Mouse (Mus musculus) spleen, adult 2 months (tissue): ENCODE results near the gene Tm9sf1.

ENCODE experiments used
- CTCF ChIP-seq: fragments of 200-500 bp; IDR thresholded peaks from 2 replicates; pipeline ENCODE4 v1.5.1; 2011; ENCODE audit warnings: mild to moderate bottlenecking, inconsistent platforms; ENCODE audit not compliant: insufficient read depth, insufficient read length, insufficient replicate concordance; ENCODE audit errors: extremely low read depth
- POLR2A ChIP-seq: fragments of 200-500 bp; IDR thresholded peaks from 2 replicates; pipeline ENCODE4 v1.6.1; 2011; ENCODE audit warnings: low read depth, low read length, inconsistent platforms

DNA sequence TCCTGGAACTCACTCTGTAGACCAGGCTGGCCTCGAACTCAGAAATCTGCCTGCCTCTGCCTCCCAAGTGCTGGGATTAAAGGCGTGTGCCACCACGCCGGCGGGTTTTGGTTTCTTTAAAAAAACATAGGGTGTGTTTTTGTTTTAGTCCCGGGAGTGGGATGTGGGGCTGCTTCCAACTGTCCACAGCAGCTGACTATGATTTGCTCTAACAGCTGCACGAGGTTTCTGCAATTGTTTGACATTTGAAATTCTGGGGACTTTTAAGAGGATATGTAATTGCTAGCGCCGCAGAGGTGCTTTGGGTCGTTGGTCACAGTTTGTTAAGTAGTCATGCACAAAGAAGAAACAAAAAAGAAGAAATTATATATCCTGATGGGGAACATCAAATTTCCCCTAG lies 45.8 kb upstream of the Tm9sf1 start:
- no peak for TF ChIP-seq POLR2A
- TF ChIP-seq CTCF, result no peak
